Mouse (Mus musculus) hindbrain, embryonic 15.5 days (tissue): ENCODE data around the gene Cog3. TPM values are rescaled to one million over a fixed set of nuclear protein-coding genes. Genes with fewer than 3 reads are reported as not detected.

Experiments used
- ATAC-seq: fragments of 200-750 bp; cut with Nextera tagmentation; 2 replicates; pipeline ENCODE4 v1.8.0; 2017; ENCODE audit warnings: low read depth, moderate number of reproducible peaks, moderate TSS enrichment; ENCODE audit not compliant: low FRiP score
- H3K27ac ChIP-seq: fragments of 300-500 bp; sonication (generic); replicated peaks from 2 replicates; pipeline ENCODE4 v1.5.1; 2015; ENCODE audit warnings: mild to moderate bottlenecking, inconsistent platforms
- H3K27me3 ChIP-seq: fragments of 300-500 bp; sonication (generic); 2 replicates; pipeline ENCODE4 v1.6.1; 2015; ENCODE audit warnings: control low read depth, inconsistent platforms
- H3K36me3 ChIP-seq: fragments of 300-500 bp; sonication (generic); 2 replicates; pipeline ENCODE4 v1.6.1; 2015; ENCODE audit warnings: control low read depth, inconsistent platforms
- H3K4me1 ChIP-seq: fragments of 300-500 bp; sonication (generic); replicated peaks from 2 replicates; pipeline ENCODE4 v1.6.1; 2015; ENCODE audit warnings: control low read depth, inconsistent platforms
- H3K4me2 ChIP-seq: fragments of 300-500 bp; sonication (generic); 2 replicates; pipeline ENCODE4 v1.6.1; 2015; ENCODE audit warnings: moderate library complexity, mild to moderate bottlenecking, inconsistent platforms
- H3K4me3 ChIP-seq: fragments of 300-500 bp; sonication (generic); 2 replicates; pipeline ENCODE4 v1.5.1; 2015; ENCODE audit warnings: mild to moderate bottlenecking, inconsistent platforms
- H3K9ac ChIP-seq: fragments of 300-500 bp; sonication (generic); 2 replicates; pipeline ENCODE4 v1.6.1; 2015; ENCODE audit warnings: inconsistent platforms
- H3K9me3 ChIP-seq: fragments of 300-500 bp; sonication (generic); 2 replicates; pipeline ENCODE4 v1.6.1; 2016; ENCODE audit warnings: control low read depth, inconsistent platforms
- WGBS: fragments of 180-500 bp; shearing (Covaris S2); methylation state at CpG from one replicate; pipeline ENCODE4 v1.1.7; 2015; 5-methylcytosine and 5-hydroxymethylcytosine counted together
- polyA plus RNA-seq: library from polyadenylated mRNA; unstranded; fragments of >200 nt; fragmentation: Nextera tagmentation; extraction: Ambion mirVana; gene quantifications from 2 replicates; pipeline ENCODE4 v1.2.1, GENCODE M21; 2015

Cog3 gene
- polyA plus RNA-seq, 1 experiment from 2014 or later, result 17.7 TPM

- Histone ChIP-seq H3K36me3 (no peaks in the 10 kb centered on the region), H3K27me3 (no peaks in the 10 kb centered on the region), H3K9ac (no peak overlapping the region), H3K4me3 (no peak overlapping the region), H3K4me2 (no peak overlapping the region), H3K9me3 (no peaks in the 10 kb centered on the region), H3K4me1 (peaks cover 18% of the 10 kb centered on the region), H3K27ac (no peak overlapping the region)
- no peak for ATAC-seq
- WGBS, result 92% methylated on average over 6 of the region's 6 CpGs
Observed at GRCm38 (mm10) chr14:75756971-75757370, 2.7 kb upstream of the Cog3 start.

GRCm38 (mm10) chr14:75753206-75753605, 1.1 kb downstream of the Cog3 start:
- Histone ChIP-seq H3K4me2 (peak overlapping the region; percentile 75), H3K36me3 (no peaks in the 10 kb centered on the region), H3K27ac (no peak overlapping the region), H3K9me3 (no peaks in the 10 kb centered on the region), H3K4me1 (peaks cover 26% of the 10 kb centered on the region), H3K27me3 (no peaks in the 10 kb centered on the region), H3K9ac (no peak overlapping the region), H3K4me3 (peak overlapping the region; percentile 84)
- 77% methylated on average over 8 of the region's 8 CpGs for WGBS
- no peak for ATAC-seq

- no peak for ATAC-seq
Observed at GRCm38 (mm10) chr14:75751040-75751439, 3.3 kb downstream of the Cog3 start.

GRCm38 (mm10) chr14:75749123-75749522, 5.2 kb downstream of the Cog3 start:
- Histone ChIP-seq H3K4me2 (no peak overlapping the region), H3K9ac (no peak overlapping the region), H3K4me1 (peaks cover 26% of the 10 kb centered on the region), H3K9me3 (no peaks in the 10 kb centered on the region), H3K27me3 (no peaks in the 10 kb centered on the region), H3K4me3 (no peak overlapping the region), H3K27ac (no peak overlapping the region), H3K36me3 (peaks cover 20% of the 10 kb centered on the region)
- WGBS, result 94% methylated on average over 4 of the region's 4 CpGs
- ATAC-seq, result no peak

More at GRCm38 (mm10) chr14:75751040-75751439, 3.3 kb downstream of the Cog3 start:
- peaks cover 10% of the 10 kb centered on the region for H3K36me3 ChIP-seq
- no peaks in the 10 kb centered on the region for H3K9me3 ChIP-seq
- H3K4me3 ChIP-seq, result no peak overlapping the region
- no peak overlapping the region for H3K4me2 ChIP-seq
- peaks cover 26% of the 10 kb centered on the region for H3K4me1 ChIP-seq
- 74% methylated on average over 4 of the region's 4 CpGs for whole genome bisulfite sequencing
- no peak overlapping the region for H3K9ac ChIP-seq
- H3K27me3 ChIP-seq, result no peaks in the 10 kb centered on the region
- H3K27ac ChIP-seq, result no peak overlapping the region

- no peak overlapping the region for H3K9ac ChIP-seq
- no peaks in the 10 kb centered on the region for H3K9me3 ChIP-seq
- peaks cover 25% of the 10 kb centered on the region for H3K36me3 ChIP-seq
- no peaks in the 10 kb centered on the region for H3K27me3 ChIP-seq
- peaks cover 18% of the 10 kb centered on the region for H3K4me1 ChIP-seq
- no peak overlapping the region for H3K4me3 ChIP-seq
- WGBS, result 90% methylated on average over 2 of the region's 2 CpGs
- no peak overlapping the region for H3K4me2 ChIP-seq
- ATAC-seq, result no peak
- no peak overlapping the region for H3K27ac ChIP-seq
Observed at GRCm38 (mm10) chr14:75747960-75748359, 6.4 kb downstream of the Cog3 start.

GRCm38 (mm10) chr14:75741904-75742303, 12.4 kb downstream of the Cog3 start:
- ATAC-seq, result no peak
- H3K4me3 ChIP-seq, result no peak overlapping the region
- H3K27me3 ChIP-seq, result no peaks in the 10 kb centered on the region
- no peaks in the 10 kb centered on the region for H3K4me1 ChIP-seq
- 93% methylated on average over 3 of the region's 3 CpGs for WGBS
- H3K27ac ChIP-seq, result no peak overlapping the region
- no peak overlapping the region for H3K4me2 ChIP-seq
- peaks cover 66% of the 10 kb centered on the region for H3K36me3 ChIP-seq
- no peaks in the 10 kb centered on the region for H3K9me3 ChIP-seq
- no peak overlapping the region for H3K9ac ChIP-seq

GRCm38 (mm10) chr14:75735597-75735996, 18.7 kb downstream of the Cog3 start:
- 94% methylated on average over 3 of the region's 3 CpGs for WGBS
- no peaks in the 10 kb centered on the region for H3K9me3 ChIP-seq
- H3K36me3 ChIP-seq, result peaks cover 65% of the 10 kb centered on the region
- H3K4me2 ChIP-seq, result no peak overlapping the region
- no peak overlapping the region for H3K9ac ChIP-seq
- H3K4me1 ChIP-seq, result no peaks in the 10 kb centered on the region
- no peak overlapping the region for H3K4me3 ChIP-seq
- ATAC-seq, result no peak
- no peak overlapping the region for H3K27ac ChIP-seq
- no peaks in the 10 kb centered on the region for H3K27me3 ChIP-seq

- no peak overlapping the region for H3K9ac ChIP-seq
- H3K36me3 ChIP-seq, result peaks cover 71% of the 10 kb centered on the region
- ATAC-seq, result no peak
- no peaks in the 10 kb centered on the region for H3K4me1 ChIP-seq
- no peak overlapping the region for H3K4me2 ChIP-seq
- H3K9me3 ChIP-seq, result no peaks in the 10 kb centered on the region
- H3K4me3 ChIP-seq, result no peak overlapping the region
- WGBS, result 87% methylated on average over 7 of the region's 7 CpGs
- H3K27ac ChIP-seq, result no peak overlapping the region
- no peaks in the 10 kb centered on the region for H3K27me3 ChIP-seq
Observed at GRCm38 (mm10) chr14:75732631-75733030, 21.7 kb downstream of the Cog3 start.

- H3K36me3 ChIP-seq, result peaks cover 69% of the 10 kb centered on the region
- 90% methylated on average over 2 of the region's 2 CpGs for WGBS
- no peak overlapping the region for H3K4me3 ChIP-seq
- no peaks in the 10 kb centered on the region for H3K9me3 ChIP-seq
- H3K4me2 ChIP-seq, result no peak overlapping the region
- H3K27ac ChIP-seq, result no peak overlapping the region
- H3K27me3 ChIP-seq, result no peaks in the 10 kb centered on the region
- H3K9ac ChIP-seq, result no peak overlapping the region
- H3K4me1 ChIP-seq, result no peaks in the 10 kb centered on the region
- ATAC-seq, result no peak
Observed at GRCm38 (mm10) chr14:75731361-75731760, 23.0 kb downstream of the Cog3 start.

GRCm38 (mm10) chr14:75728111-75728510, 26.2 kb downstream of the Cog3 start:
- Histone ChIP-seq H3K9ac (no peak overlapping the region), H3K27ac (no peak overlapping the region), H3K9me3 (no peaks in the 10 kb centered on the region), H3K36me3 (peaks cover 57% of the 10 kb centered on the region), H3K4me1 (no peaks in the 10 kb centered on the region), H3K4me3 (no peak overlapping the region), H3K27me3 (no peaks in the 10 kb centered on the region), H3K4me2 (no peak overlapping the region)
- ATAC-seq, result no peak
- WGBS, result 92% methylated on average over 5 of the region's 5 CpGs

- 74% methylated on average over 4 of the region's 4 CpGs for WGBS
- no peak for ATAC-seq
Observed at GRCm38 (mm10) chr14:75727046-75727445, 27.3 kb downstream of the Cog3 start.

GRCm38 (mm10) chr14:75722816-75723215, 31.5 kb downstream of the Cog3 start:
- Histone ChIP-seq H3K27ac (no peak overlapping the region), H3K27me3 (no peaks in the 10 kb centered on the region), H3K9me3 (no peaks in the 10 kb centered on the region), H3K4me2 (no peak overlapping the region), H3K4me1 (no peaks in the 10 kb centered on the region), H3K9ac (no peak overlapping the region), H3K4me3 (no peak overlapping the region), H3K36me3 (peaks cover 56% of the 10 kb centered on the region)
- no peak for ATAC-seq
- 92% methylated on average over 2 of the region's 2 CpGs for WGBS

More at GRCm38 (mm10) chr14:75727046-75727445, 27.3 kb downstream of the Cog3 start:
- Histone ChIP-seq H3K36me3 (peaks cover 54% of the 10 kb centered on the region), H3K27ac (no peak overlapping the region), H3K27me3 (no peaks in the 10 kb centered on the region), H3K9me3 (no peaks in the 10 kb centered on the region), H3K4me2 (no peak overlapping the region), H3K4me3 (no peak overlapping the region), H3K9ac (no peak overlapping the region), H3K4me1 (no peaks in the 10 kb centered on the region)

GRCm38 (mm10) chr14:75721977-75722563, 32.2 kb downstream of the Cog3 start:
- peak; percentile 69; the same call in 1 of the 2 replicates for ATAC-seq
- 60% methylated on average over 12 of the region's 12 CpGs for WGBS

More at GRCm38 (mm10) chr14:75721977-75722563, 32.2 kb downstream of the Cog3 start:
- Histone ChIP-seq H3K4me3 (no peak overlapping the region), H3K9me3 (no peaks in the 10 kb centered on the region), H3K27ac (no peak overlapping the region), H3K27me3 (no peaks in the 10 kb centered on the region), H3K36me3 (peaks cover 54% of the 10 kb centered on the region), H3K4me2 (no peak overlapping the region), H3K4me1 (no peaks in the 10 kb centered on the region), H3K9ac (no peak overlapping the region)
